Mouse (Mus musculus): ENCODE measurements at regions not wholly inside any gene's neighbourhood (a gene's known extent, or its start where the extent isn't known, plus 50 kb on each side); places are given as distances from the start of the nearest gene placed in this dataset.

DNA sequence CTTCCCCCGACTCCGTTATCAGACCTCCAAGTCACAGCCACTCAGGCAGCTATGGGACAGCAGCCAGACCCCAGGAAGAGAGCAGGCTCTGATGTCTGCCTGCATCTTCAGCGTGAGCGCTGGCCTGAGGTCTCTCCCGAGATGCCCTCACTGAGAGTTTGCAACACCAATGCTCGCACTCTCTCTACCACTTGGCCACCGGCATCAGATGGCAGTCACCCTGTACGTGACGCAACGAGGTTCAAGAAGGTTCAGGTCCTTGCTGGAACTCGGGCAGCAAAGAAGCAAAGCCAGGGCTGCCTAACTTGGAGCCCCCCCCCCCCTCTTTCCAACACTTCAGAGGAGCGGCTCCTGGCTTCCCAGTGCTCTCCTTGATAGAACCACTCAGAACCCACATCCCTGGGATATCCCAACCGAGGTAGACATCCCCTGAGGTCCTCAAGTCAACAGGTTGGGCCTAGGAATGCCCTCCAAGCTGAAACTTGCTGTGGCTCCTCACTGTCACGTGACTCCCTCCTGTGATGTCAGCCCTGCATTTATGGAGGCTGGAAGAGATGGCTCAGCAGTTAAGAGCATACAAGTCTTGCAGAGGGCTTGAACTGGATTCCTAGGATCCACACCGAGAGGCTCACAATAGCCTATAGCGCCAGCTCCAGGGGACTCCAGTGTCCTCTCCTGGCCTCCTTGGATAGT lies 91.9 kb downstream of the Vegfa start:
- in situ Hi-C loops (cut with MboI; ENCODE audit: low pct_ligation_motif_present, low pct_unique_long_range_greater_than_20kb, low sequenced_read_pairs): no loop called here
- no peaks in the 10 kb centered on the region for H3K4me1 ChIP-seq (ENCODE audit: control insufficient read depth in 1 of 2, insufficient read depth in 2 of 2)
- TF ChIP-seq ELF1 (IDR thresholded peaks at IDR 0.05; ENCODE audit: low read depth, low read length) (no peak), IRF4 (IDR thresholded peaks at IDR 0.05; ENCODE audit: low read depth, low read length) (no peak), ZKSCAN1 (IDR thresholded peaks at IDR 0.05; ENCODE audit: borderline replicate concordance, low read depth, low read length) (no peak), USF1 (IDR thresholded peaks at IDR 0.05; ENCODE audit: low read depth, low read length) (peak; percentile 18; the same call in 1 of the 2 replicates), SIN3A (IDR thresholded peaks at IDR 0.05; ENCODE audit: low read length) (no peak), USF2 (conservative IDR thresholded peaks at IDR 0.05; ENCODE audit: low read depth, low read length) (no peak), ETS1 (conservative IDR thresholded peaks at IDR 0.05; ENCODE audit: low read depth, low read length) (no peak)
- no peak overlapping the region for H3K9ac ChIP-seq (ENCODE audit: insufficient read depth, low read depth)
- no peaks in the 10 kb centered on the region for H3K36me3 ChIP-seq (replicated peaks in 1 of 2; ENCODE audit: control insufficient read depth in 1 of 2, insufficient read depth in 1 of 2, low read length in 1 of 2)
- H3K9me3 ChIP-seq (replicated peaks; ENCODE audit: low read length): no peaks in the 10 kb centered on the region
- no peaks in the 10 kb centered on the region for H3K79me2 ChIP-seq (replicated peaks; ENCODE audit: control insufficient read depth, extremely low read depth, insufficient read depth, poor library complexity, severe bottlenecking)
- DNase-seq (ENCODE audit: extremely low read depth): no peak
- no peak overlapping the region for H3K4me3 ChIP-seq (replicated peaks in 1 of 3; ENCODE audit: low read depth in 2 of 3, low read length in 2 of 3, poor library complexity in 1 of 3)
- H3K27ac ChIP-seq (ENCODE audit: insufficient read depth, low read depth): no peak overlapping the region
- dilution Hi-C loops (cut with MboI; ENCODE audit: extremely low pct_ligation_motif_present, extremely low pct_unique_long_range_greater_than_20kb, low sequenced_read_pairs): no loop called here
- peaks cover 84% of the 10 kb centered on the region for H3K27me3 ChIP-seq (replicated peaks)
- no peak overlapping the region for H3K4me2 ChIP-seq (ENCODE audit: insufficient read depth, low read depth, poor library complexity, severe bottlenecking)

DNA sequence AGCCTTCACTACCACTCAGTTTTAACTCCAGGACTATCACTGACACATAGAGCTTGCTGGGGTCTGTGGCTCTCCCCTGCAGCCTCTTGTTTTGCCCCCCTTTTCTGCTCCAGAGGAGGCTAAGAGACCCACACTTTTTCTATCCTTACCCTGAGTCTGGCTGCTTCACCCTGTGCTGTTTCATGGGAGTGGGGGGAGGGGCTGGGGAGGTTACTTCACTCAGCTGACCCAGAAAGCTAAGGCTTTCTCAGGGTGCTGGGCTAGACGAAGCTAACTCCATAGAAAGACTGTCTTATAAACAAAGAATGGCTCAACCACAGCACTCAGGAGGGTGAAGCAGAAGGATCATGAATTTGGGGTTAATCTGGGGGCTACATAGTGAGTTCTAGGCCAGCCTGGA lies 93.9 kb downstream of the Vegfa start:
- Histone ChIP-seq H3K79me2 (replicated peaks; ENCODE audit: control insufficient read depth, extremely low read depth, insufficient read depth, poor library complexity, severe bottlenecking) (no peaks in the 10 kb centered on the region), H3K9me3 (replicated peaks; ENCODE audit: low read length) (no peaks in the 10 kb centered on the region), H3K4me3 (replicated peaks in 1 of 3; ENCODE audit: low read depth in 2 of 3, low read length in 2 of 3, poor library complexity in 1 of 3) (no peak overlapping the region), H3K27ac (ENCODE audit: insufficient read depth, low read depth) (no peak overlapping the region), H3K27me3 (replicated peaks) (peaks cover 83% of the 10 kb centered on the region), H3K4me1 (ENCODE audit: control insufficient read depth in 1 of 2, insufficient read depth in 2 of 2) (no peaks in the 10 kb centered on the region; a peak in 1 of 4 replicates), H3K9ac (ENCODE audit: insufficient read depth, low read depth) (no peak overlapping the region), H3K36me3 (replicated peaks in 1 of 2; ENCODE audit: control insufficient read depth in 1 of 2, insufficient read depth in 1 of 2, low read length in 1 of 2) (no peaks in the 10 kb centered on the region), H3K4me2 (ENCODE audit: insufficient read depth, low read depth, poor library complexity, severe bottlenecking) (no peak overlapping the region)
- in situ Hi-C loops (cut with MboI; ENCODE audit: low pct_ligation_motif_present, low pct_unique_long_range_greater_than_20kb, low sequenced_read_pairs): no loop called here
- DNase-seq (ENCODE audit: extremely low read depth): no peak
- dilution Hi-C loops (cut with MboI; ENCODE audit: extremely low pct_ligation_motif_present, extremely low pct_unique_long_range_greater_than_20kb, low sequenced_read_pairs): no loop called here
- TF ChIP-seq RAD21 (IDR thresholded peaks at IDR 0.05; ENCODE audit: low read depth, low read length) (no peak), ZMIZ1 (IDR thresholded peaks at IDR 0.05; ENCODE audit: low read depth, low read length) (no peak), E2F4 (IDR thresholded peaks at IDR 0.05; ENCODE audit: insufficient replicate concordance, low read depth, low read length) (no peak), ZNF384 (IDR thresholded peaks at IDR 0.05; ENCODE audit: low read depth, low read length) (no peak), RCOR1 (conservative IDR thresholded peaks at IDR 0.05; ENCODE audit: low read depth, low read length) (no peak), MAFK (IDR thresholded peaks at IDR 0.05; ENCODE audit: insufficient replicate concordance, low read length) (no peak), ETS1 (conservative IDR thresholded peaks at IDR 0.05; ENCODE audit: low read depth, low read length) (no peak), ZKSCAN1 (IDR thresholded peaks at IDR 0.05; ENCODE audit: borderline replicate concordance, low read depth, low read length) (no peak), GABPA (IDR thresholded peaks at IDR 0.05; ENCODE audit: insufficient replicate concordance, low read depth, low read length) (no peak), USF2 (conservative IDR thresholded peaks at IDR 0.05; ENCODE audit: low read depth, low read length) (no peak), NRF1 (IDR thresholded peaks at IDR 0.05; ENCODE audit: low read depth, low read length) (no peak), MAZ (IDR thresholded peaks at IDR 0.05; ENCODE audit: low read depth, low read length) (no peak), CTCF (conservative IDR thresholded peaks at IDR 0.05 in 1 of 2, IDR thresholded peaks at IDR 0.05 in 1 of 2; ENCODE audit: low read depth in 2 of 2, low read length in 2 of 2) (no peak), MXI1 (IDR thresholded peaks at IDR 0.05; ENCODE audit: low read depth, low read length) (no peak), ZC3H11A (IDR thresholded peaks at IDR 0.05; ENCODE audit: low read depth, low read length) (no peak), JUND (conservative IDR thresholded peaks at IDR 0.05; ENCODE audit: low read depth, low read length) (no peak), UBTF (IDR thresholded peaks at IDR 0.05; ENCODE audit: low read depth, low read length) (no peak), TBP (conservative IDR thresholded peaks at IDR 0.05; ENCODE audit: low read depth, low read length) (no peak), CHD1 (IDR thresholded peaks at IDR 0.05; ENCODE audit: low read depth, low read length) (no peak), EP300 (IDR thresholded peaks at IDR 0.05; ENCODE audit: low read length) (no peak)

Measured in CH12.LX (cell line).